Mouse (Mus musculus) small intestine, adult 2 months (tissue): ENCODE data around the gene Elp4.

ENCODE experiments used
- CTCF ChIP-seq: fragments of 200-500 bp; IDR thresholded peaks from 2 replicates; pipeline ENCODE4 v1.5.1; 2012; ENCODE audit warnings: low read depth, mild to moderate bottlenecking, control low read depth, inconsistent platforms, low read length, moderate library complexity, mixed read lengths; ENCODE audit not compliant: insufficient replicate concordance, insufficient read length; ENCODE audit errors: extremely low read depth
- POLR2A ChIP-seq: fragments of 200-500 bp; IDR thresholded peaks from 2 replicates; pipeline ENCODE4 v1.6.1; 2012; ENCODE audit warnings: low read depth, mild to moderate bottlenecking, control low read depth, inconsistent platforms, low read length, moderate library complexity

- TF ChIP-seq CTCF: no peak
- no peak for TF ChIP-seq POLR2A
Measured at GRCm38 (mm10) chr2:105782885-105783284, 121.5 kb downstream of the Elp4 start.
